Mouse (Mus musculus) spleen, postnatal 10 days (tissue): Measurements from ENCODE around the gene Egfl7.

Experiments used
- DNase-seq, 2 experiments: peaks; one replicate each; pipeline ENCODE4 v3.0.0; 2021 to 2022; ENCODE audit warnings: low spot score in 2 of 2

The Egfl7 gene

GRCm38 (mm10) chr2:26566221-26566620 lies 13.6 kb upstream of the Egfl7 start:
- peak in 1 of 2 experiments; percentile 72 for DNase-seq

GRCm38 (mm10) chr2:26570034-26570433 lies 9.8 kb upstream of the Egfl7 start:
- peak in 1 of 2 experiments; percentile 68 for DNase-seq

- DNase-seq: no peak
Measured at GRCm38 (mm10) chr2:26571400-26571799, 8.4 kb upstream of the Egfl7 start.

GRCm38 (mm10) chr2:26571826-26572225 lies 8.0 kb upstream of the Egfl7 start:
- DNase-seq: no peak

GRCm38 (mm10) chr2:26573396-26573795 lies 6.4 kb upstream of the Egfl7 start:
- DNase-seq: no peak

GRCm38 (mm10) chr2:26573807-26574206 lies 6.0 kb upstream of the Egfl7 start:
- DNase-seq: no peak

- no peak for DNase-seq
Measured at GRCm38 (mm10) chr2:26574862-26575261, 5.0 kb upstream of the Egfl7 start.

- DNase-seq: no peak
Measured at GRCm38 (mm10) chr2:26575378-26575777, 4.4 kb upstream of the Egfl7 start.

- DNase-seq: no peak
Measured at GRCm38 (mm10) chr2:26575865-26576264, 3.9 kb upstream of the Egfl7 start.

GRCm38 (mm10) chr2:26576462-26576861 lies 3.4 kb upstream of the Egfl7 start:
- no peak for DNase-seq

GRCm38 (mm10) chr2:26578369-26578768 lies 1.4 kb upstream of the Egfl7 start:
- no peak for DNase-seq

GRCm38 (mm10) chr2:26580751-26581150 lies 937 bp downstream of the Egfl7 start:
- no peak for DNase-seq

- DNase-seq: peak in 1 of 2 experiments; percentile 45
Measured at GRCm38 (mm10) chr2:26582203-26582602, 2.4 kb downstream of the Egfl7 start.

- no peak for DNase-seq
Measured at GRCm38 (mm10) chr2:26582741-26583140, 2.9 kb downstream of the Egfl7 start.

GRCm38 (mm10) chr2:26583640-26584039 lies 3.8 kb downstream of the Egfl7 start:
- DNase-seq: no peak

- no peak for DNase-seq
Measured at GRCm38 (mm10) chr2:26585713-26586112, 5.9 kb downstream of the Egfl7 start.

GRCm38 (mm10) chr2:26586294-26587043 lies 6.7 kb downstream of the Egfl7 start, which contains the start of gene Gm20532:
TSS of gene Gm20532 (plus strand) at chr2:26586639.
- DNase-seq: peak; percentile 54 to 66

- peak in 1 of 2 experiments; percentile 40 for DNase-seq
Measured at GRCm38 (mm10) chr2:26587044-26587405, 7.2 kb downstream of the Egfl7 start.

GRCm38 (mm10) chr2:26588573-26588972 lies 8.8 kb downstream of the Egfl7 start:
- DNase-seq: no peak

- DNase-seq: no peak
Measured at GRCm38 (mm10) chr2:26589284-26589683, 9.5 kb downstream of the Egfl7 start.

- no peak for DNase-seq
Measured at GRCm38 (mm10) chr2:26590282-26590681, 10.5 kb downstream of the Egfl7 start.

- DNase-seq: no peak
Measured at GRCm38 (mm10) chr2:26590962-26591361, 11.1 kb downstream of the Egfl7 start.

GRCm38 (mm10) chr2:26591416-26591815 lies 11.6 kb downstream of the Egfl7 start:
- DNase-seq: no peak
